Mouse (Mus musculus): ENCODE measurements around the gene Mrtfb.

The Mrtfb gene

DNA sequence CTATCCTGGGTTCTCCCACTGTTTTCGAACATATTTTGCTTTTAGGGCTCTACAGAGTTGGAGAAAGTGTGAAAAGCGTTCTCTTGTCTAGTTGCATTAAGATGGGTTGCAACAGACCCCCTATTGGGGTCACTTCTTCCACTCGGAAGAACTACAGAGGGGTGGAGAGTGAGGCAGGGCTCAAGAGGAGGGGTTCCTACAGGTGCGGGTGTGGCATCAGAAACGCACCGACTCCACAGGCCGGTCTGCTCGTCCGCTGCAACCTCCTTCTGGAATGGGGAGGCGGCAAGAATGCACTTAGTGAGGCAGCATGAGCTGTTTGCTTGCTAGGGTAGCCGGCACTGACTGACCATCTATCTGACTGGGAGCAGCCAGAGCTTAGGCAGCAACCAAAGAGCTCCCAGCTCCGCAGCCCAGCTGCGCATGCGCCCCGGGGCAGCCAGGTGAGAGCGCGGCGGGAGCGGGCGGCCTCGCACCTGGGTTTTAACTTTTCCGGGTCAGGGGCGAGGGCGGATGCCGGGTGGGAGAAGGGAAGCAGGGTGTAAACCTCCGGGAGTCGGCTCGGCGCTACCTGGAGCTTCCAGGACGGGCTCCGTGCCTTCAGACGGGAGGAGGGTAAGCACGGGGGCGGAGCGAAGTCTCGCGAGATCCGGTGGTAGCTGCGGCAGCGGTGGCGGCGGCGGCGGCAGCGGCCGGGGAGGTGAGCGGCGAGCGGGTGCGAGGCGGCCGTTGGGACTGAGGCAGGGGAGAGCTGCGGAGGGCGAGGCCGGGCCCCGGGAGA is at the start of gene Mrtfb:
Gene Mrtfb (plus strand): TSS at position 627 of the 781 bp plus-strand sequence.
- peak; percentile 71 to 83 for DNase-seq (ENCODE audit: low spot score in 2 of 2)

DNA sequence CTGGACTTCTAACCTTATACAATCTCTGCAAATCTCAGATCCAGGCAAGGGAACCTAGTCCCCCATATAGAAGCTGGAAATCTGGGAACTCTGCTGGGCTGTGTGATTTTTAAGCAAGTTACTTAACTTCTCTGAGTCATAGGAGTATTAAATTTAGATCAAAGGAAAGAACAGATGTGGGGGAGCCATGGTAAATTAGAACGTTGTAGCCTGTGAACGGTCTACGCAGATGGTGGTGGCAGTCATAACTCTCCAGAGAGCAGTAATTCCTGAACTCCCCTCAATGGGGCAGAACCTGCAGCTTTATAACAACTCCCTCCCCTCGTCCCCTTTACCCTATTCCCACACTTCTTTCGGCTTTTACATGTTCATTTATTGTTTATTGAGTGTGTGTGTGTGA is 48.6 kb upstream of the Mrtfb start:
- DNase-seq (ENCODE audit: low spot score in 2 of 2): peak; percentile 70

DNA sequence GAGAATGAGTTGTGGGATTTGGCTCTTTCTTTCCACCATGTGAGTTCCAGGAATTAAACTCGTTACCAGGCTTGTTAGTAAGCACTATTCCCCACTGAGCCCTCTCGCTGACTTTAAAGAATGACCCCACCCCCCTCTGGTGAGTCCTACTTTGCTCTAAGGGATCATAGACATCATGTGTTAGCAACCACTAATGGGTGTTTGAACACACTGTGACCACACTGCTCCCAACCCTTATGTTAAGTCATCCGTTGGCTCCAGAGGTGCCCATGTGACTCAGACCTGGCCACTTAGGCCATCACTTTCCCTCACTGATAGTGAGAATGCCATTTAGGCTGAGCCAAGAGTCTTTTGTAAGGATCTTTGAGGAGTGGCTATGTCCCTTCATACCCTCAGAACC is 48.2 kb upstream of the Mrtfb start:
- DNase-seq (ENCODE audit: low spot score in 2 of 2): no peak

DNA sequence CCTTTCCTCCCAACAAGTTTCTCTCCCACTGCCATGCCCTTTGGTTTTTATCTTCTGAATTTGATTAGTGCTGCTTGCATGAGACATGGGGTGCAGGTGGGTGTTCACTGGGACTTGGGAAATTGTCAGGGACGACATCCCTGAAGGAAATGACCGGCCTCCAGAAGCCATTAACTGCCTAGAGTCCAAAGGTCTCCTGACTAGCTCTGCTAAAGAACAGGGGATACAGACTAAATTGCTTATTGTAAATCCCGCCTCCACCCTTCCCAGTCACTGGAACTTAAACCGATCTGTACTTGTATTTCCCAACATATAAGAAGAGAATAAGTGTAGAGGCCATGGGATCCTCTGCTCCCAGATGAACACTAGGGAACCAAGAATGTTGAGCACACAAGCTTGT is 43.5 kb upstream of the Mrtfb start:
- no peak for DNase-seq (ENCODE audit: low spot score in 2 of 2)

DNA sequence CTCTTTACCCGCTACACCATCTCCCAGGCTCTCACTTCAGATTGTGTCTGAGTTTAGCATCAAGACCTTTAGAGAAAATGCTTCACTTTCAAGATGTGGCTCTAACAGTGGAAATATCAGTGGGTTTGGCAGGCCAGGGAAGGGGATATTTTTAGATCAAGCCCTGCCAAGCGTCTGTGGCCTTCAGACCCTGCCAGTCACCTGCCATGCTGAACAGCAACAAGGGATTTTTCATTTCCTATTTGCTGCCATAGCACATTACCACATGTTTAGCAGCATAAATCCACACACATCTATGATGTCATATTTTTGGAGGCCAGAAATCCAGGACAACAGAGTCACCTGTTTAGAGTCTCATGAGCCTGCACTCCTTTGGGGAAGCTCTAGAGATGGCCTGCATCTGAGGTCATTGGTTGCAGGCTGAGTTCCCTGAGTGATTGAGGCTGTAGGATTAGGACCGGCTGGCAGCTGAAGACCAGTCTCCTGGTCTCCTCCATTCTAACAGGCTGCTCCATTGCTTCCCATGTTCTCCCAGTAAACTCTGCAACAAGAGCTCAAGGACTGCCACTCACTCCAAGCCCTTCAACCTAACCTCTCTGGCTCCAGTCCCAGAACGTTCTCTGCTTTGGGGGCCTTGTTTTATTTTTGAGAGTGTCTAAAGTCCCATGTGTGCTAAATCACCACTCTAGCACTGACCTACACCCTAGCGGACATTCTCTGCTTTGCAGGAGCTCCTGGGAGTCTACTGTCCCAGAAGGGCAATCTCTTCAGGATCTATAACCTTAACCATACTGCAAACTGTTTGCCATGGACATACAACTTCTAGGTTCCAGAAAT is 39.9 kb upstream of the Mrtfb start:
- DNase-seq (ENCODE audit: low spot score in 2 of 2): no peak

DNA sequence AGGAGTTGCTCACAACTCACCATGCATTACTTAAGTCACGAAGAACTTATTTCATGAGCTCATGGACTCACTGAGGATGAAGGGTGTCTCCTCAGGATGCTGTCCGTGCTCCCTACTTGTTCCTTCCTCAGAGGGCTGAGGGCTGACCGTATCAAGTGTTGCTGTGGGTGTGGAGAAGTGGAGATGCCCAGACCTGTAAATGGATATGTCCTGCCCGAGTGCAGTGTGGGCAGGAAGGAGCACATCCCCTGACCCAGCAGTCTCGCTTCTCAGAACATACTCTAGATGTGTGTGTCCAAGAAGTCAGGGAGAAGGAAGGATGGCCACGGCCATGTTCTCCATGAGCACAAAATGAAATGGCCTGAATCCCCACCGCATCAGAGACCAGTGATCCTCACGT is 38.3 kb upstream of the Mrtfb start:
- DNase-seq (ENCODE audit: low spot score in 2 of 2): no peak

DNA sequence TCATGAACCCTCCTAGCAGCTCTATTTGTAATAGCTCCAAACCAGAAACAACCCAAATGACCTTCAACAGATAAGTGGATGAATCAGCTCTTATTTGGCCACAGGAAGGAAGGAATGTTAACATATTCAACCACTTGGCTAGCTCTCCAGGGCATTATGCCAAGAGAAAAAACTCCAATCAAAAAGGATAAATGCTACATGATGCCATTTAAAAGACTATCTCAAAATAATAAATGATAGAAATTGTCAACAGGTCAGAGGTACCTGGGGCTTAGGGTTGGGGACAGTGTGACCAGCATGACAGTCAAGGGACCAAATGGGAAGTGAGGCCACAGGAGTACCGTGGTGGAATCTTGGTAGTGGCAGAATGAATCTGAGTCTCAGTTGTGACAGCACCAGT is 34.8 kb upstream of the Mrtfb start:
- DNase-seq (ENCODE audit: low spot score in 2 of 2): no peak

DNA sequence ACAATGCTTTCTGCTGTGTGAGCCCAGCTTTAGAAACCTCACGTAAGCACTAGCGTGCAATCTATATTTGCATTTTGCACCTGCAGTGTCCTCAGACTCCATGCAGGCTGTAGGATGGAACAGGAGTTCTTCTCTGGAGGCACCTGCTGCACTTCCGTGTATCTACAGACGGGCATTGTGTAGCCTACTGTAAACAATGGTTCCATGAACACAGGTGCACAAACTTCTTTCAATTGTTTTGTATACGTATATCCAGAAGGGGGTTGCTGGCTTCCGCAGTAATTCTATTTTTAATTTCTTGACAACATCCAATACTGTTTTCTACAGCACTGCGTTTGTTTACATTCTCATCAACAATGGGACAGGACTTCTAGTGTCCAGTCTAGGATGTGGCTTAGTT is 24.2 kb upstream of the Mrtfb start:
- no peak for DNase-seq (ENCODE audit: low spot score in 2 of 2)

DNA sequence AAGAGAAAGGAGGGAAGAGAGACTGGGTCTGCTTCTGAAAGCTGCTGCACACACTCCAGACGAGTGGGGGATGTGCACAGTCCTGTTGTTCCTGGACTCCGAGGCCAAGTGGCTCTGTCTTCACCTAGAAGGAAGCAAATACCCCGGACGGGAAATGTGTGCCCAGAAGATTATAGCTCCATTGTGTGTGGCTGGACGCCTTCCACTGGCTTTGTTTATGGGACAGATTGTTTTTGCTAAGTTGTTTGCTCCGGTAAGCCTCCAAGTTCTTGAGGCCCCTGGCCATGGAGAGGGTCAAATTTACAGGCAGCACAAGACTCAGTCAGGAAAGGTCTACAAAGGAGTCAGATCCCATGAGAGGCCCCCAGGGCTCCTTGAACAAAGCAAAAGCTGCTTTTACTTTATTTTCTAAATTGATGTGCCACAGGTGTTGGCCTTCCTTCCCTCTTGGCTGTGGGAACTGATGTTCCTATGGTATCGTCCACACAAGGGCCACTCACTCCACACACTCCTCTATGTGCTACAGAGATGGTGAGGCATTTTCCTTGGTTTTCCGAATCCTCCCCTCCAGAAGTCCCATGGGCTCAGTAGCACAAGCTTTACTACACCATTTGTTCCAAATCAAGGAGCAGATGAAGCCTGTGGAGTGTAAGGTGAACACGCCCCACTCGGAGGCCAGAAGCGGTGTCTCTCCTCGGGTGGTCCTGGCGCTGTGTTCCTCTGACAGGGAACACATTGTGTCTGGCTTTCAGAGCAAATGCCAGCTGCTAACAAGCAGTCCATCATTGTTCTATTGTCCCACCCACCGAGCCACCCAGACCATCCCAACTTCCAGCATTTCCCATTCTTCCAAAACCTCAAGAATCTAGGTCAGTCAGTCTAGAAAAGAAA is 23.1 kb upstream of the Mrtfb start:
- DNase-seq (ENCODE audit: low spot score in 2 of 2): no peak

DNA sequence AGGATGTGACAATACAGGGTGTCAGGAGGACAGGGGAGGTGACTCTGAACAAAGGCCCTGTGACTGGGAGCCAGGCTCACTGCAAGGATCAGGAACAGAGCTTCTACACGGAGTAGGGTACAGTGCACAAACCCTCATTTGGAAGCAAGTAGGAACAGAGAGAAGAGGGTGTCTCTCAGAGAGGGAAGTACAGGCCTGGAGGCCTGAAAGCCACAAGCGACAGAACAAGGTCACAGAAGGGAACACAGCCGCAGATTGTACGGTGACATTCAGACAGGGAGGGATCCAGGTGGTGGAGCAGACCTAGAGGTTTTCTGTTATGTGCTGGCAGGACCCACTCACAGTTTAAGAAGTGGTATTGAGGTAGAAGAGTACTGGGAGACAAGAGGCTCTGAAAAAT is 17.2 kb upstream of the Mrtfb start:
- DNase-seq (ENCODE audit: low spot score in 2 of 2): no peak

DNA sequence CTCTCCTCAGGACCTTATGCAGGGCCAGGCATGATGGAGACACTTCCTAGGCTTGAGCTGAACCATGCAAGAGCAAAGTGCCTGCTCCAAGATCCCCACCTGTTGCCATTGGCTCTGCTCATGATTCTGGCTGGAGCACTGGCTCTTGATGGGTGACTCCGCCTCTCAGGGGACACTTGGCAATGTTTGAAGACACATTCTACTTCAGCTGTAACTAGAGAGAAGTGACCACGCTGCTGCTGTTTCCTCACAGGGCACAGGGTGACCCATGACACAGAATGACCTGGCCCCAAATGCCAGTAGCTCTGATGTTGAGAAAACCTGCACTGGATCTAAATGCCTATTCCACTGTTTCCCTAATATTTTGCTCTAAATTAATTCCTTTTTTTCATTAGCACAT is 16.7 kb upstream of the Mrtfb start:
- DNase-seq (ENCODE audit: low spot score in 2 of 2): no peak

DNA sequence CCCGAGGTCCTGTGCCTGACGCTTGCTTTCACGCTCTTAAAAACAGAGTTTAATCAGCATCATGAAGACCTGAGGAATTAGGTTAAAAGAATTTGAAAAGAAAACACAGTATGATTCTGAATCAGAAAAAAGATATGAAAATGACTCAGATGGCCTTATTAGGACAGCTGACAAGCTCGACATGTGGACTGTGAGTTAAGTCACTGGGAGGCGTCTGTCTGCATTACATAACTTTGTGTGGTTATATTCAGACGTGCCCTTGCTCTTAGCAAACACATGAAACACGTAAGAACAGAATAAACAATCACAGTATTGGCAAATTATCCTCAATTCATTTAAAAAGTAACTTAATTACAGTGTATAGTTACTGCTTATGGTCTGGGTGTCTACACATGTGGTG is 16.0 kb upstream of the Mrtfb start:
- DNase-seq (ENCODE audit: low spot score in 2 of 2): no peak

DNA sequence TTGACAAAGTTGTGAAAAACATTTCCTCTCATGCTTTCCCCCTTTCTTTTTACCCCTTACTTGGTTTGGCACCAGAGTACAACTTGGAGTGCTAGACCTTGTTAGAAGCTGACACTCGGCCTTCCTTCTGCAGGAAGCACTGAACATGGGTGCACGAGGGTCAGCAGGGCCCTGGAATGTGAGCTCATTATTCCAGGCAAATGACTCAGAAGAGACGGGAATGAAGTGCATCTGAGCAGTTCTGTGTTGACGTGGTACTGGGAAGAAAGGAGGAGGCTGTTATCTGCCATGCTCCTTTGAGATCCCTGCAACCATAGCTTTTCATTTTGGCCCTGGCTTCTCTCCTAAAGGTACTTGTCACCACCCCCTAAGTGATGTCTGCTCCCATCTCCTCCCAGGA is 10.6 kb upstream of the Mrtfb start:
- no peak for DNase-seq (ENCODE audit: low spot score in 2 of 2)

DNA sequence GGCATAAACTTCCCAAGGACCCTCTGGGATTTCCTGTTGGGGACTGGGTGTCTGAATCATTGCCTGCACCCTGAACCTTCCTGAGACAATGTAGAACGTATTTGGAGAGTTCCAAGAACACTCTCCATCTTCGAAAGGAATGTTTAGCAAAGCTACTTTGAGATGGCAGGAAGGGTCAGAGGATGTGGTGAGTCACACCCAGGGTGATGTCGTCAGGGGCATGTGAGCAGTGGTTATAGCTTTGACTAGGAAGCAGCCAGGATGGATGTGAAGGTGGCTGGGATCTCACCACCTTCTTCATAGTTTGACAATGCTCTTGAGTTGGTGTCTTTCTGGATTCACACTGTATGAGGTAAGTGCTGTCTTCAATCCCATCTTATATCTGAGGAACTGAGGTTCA is 9.4 kb upstream of the Mrtfb start:
- DNase-seq (ENCODE audit: low spot score in 2 of 2): no peak

DNA sequence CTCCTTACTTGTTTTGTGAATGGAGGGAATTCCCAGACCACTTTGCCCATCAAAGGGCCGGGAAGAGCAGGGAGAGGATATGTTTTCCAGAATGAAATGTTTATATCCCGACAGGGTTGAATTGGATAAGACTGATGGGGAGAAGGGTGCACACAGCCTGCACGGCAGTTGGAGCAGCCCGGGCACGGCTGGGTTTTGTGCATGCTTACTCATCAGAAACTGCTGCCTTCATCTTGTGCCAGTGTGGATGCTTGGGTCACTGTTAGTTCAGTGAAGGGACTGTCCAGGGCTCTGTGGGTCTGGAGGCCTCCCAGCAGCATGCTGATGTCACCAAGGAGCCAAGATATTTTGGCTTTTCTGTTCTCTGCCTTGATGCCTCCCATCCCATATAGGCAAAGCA is 6.2 kb upstream of the Mrtfb start:
- no peak for DNase-seq (ENCODE audit: low spot score in 2 of 2)

DNA sequence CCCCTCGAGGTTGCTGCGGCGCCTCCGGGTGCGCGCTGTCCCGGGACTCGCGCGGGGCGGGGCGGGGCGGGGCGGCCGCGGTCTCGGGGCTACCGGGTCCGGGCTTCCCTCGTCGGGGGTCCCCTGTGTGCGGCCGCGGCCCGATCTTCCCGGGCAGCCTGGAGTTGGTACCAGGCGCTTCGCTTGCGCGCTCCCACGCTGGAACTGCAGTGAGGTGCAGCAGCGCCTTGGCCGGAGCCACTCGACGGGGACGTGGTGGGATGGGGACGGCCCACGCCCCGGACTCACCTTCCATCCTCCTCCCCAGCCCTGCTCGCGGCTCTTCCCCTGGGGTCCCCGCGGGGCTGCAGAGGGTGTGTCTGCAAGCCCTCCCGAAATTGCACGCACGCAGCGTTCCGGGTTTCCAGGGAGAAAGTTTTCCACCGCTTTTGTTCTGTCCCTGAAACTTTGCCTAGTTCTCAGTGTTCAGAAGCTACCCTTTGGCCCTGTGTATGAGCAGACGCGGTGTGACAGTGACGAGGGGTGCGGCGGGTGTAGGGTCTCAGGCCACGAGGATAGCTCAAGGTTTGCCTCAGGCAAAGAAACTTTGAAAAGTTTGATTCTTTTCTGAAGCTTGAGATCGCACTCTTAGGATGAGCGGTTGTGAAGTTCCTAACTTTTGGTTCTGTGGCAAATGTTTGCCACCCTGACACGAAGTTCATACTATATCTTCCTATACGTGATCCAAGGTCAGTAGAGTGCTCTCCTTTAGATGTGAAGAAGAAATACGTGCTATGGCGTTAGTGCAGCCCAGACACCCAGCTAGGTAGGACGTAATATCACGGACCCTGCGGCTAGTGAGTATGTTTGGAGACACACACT is 616 bp downstream of the Mrtfb start:
- no peak for DNase-seq (ENCODE audit: low spot score in 2 of 2)

DNA sequence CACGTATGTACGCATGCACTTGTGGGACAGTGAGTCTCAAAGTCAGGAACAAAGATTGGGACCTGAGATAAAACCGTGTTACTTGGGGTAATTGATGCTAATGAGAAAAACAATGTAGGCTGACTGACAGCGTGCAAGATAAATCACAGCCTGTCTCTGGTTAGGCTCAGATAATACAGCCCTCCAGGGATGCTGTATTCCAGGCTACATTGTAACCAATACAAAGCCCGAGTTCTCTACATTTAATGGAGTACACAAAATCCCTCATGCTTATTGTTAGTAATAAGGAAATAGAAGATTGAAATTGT is 1.2 kb downstream of the Mrtfb start:
- DNase-seq (ENCODE audit: low spot score in 2 of 2): no peak

DNA sequence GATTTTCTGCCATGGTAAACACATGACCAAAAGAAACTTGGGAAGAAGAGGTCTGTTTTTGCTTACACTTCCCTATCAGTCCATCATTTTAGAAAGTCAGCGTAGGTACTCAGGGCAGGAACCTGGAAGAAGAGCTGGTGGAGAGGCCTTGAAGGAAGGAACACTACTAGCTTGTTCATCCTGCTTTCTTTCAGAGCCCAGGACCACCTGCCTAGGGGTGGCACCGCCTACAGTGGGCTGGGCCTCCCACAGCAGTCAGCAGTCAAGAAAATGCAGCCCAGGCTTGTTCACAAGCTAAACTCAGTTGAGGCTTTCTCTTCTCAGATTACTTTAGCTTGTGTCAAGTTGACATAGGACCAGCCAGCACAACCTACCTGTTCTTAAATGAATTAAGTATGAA is 2.7 kb downstream of the Mrtfb start:
- DNase-seq (ENCODE audit: low spot score in 2 of 2): no peak

DNA sequence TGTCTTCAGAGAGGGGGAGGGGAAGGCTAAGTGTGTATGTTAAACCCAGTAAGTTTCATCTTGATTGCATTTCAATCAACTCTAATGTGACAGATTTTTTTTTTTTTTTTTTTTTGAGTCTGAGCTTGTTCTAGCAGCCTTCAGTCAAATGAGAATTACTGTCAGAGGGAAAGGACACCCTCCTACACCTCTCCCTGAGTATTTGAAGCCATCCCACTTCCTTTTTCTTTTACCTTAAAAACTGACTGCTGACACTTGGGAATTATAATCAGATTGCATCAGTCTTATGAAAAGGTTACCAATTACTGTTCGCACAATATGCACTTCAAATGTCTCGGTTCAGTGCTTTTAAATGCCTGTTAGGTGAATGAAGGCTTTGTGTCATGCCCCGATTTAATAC is 10.0 kb downstream of the Mrtfb start:
- no peak for DNase-seq (ENCODE audit: low spot score in 2 of 2)

DNA sequence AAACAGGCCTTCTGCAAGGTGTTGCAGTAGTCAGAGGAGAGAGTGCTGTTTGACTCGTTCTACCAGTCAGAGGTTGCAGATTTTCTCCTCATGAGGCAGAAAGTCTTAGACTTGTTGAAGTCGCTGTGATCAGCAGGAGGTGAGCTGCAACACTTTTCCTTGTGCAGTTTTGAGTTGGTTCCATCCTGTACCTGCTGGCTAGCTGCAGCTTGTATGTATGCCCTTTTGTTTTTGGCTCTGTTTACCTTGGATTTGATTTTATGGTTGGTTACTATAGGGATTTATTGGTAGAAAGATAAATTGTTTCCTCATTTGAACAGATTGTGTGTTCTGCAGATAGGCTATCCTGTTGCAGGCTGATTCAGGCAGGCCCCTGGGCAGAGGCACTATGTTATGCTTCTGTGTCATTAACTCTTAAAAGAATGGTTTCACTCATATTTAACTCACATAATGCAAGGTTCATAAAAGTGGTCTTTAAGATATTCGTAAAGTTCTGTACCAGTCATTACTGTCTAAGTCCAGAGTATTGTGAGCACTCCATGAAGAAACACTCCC is 11.1 kb downstream of the Mrtfb start:
- DNase-seq (ENCODE audit: low spot score in 2 of 2): no peak

DNA sequence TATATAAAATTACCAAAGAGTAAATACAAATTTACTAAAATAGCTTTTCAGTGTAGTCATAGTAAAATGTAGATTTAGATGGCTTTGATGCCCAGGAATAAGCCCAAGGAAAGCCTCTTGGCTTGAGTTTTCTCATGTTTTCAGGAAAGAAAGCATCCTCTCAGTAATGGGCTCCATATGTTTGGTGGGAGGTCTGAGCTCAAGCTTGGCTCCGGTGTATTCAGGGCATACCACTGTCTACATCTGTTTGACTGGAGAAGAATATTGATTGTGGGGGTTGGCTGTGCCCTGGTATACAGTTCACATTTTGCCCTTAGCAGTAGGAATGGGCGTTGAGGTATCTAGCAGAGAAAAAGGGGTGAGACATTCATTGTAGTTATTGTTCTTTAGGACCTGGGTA is 13.1 kb downstream of the Mrtfb start:
- DNase-seq (ENCODE audit: low spot score in 2 of 2): no peak

Data from left cerebral cortex, adult 9 months (tissue).